Mouse (Mus musculus): ENCODE measurements at regions not wholly inside any gene's neighbourhood (a gene's known extent, or its start where the extent isn't known, plus 50 kb on each side); places are given as distances from the start of the nearest gene placed in this dataset.

DNA sequence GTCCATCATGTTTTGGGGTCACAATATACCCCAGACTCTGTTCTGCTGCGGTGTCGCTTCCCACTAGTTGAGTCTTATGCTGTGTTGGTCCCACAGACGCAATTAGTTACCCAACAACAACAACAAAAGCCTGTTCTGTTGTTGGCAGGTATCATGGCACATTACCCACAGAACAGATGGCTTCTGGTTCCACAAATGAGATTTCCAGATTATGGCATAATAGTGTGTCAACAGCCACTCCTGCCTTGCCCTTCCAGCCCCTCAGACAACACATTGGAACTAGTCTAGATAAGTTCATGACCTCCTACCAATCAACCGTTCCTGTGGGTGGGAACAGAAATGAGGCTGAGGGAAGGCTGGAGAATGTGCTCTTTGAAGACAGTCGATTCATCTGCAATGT is 351.5 kb downstream of the Fut8 start:
- TF ChIP-seq GATA1 (IDR thresholded peaks at IDR 0.05; ENCODE audit: borderline replicate concordance, low read length) (no peak), CTCF (IDR thresholded peaks at IDR 0.05; ENCODE audit: low read depth, low read length) (no peak), POLR2AphosphoS5 (IDR thresholded peaks at IDR 0.05; ENCODE audit: insufficient replicate concordance, low read depth, low read length) (no peak), TAL1 (conservative IDR thresholded peaks at IDR 0.05; ENCODE audit: low read depth, low read length) (no peak), GATA2 (IDR thresholded peaks at IDR 0.05; ENCODE audit: borderline replicate concordance, low read depth, low read length) (no peak)
